Mouse (Mus musculus): ENCODE data around the gene Ctnna3. TPM values are rescaled to one million over a fixed set of nuclear protein-coding genes. Genes with fewer than 3 reads are reported as not detected.

The Ctnna3 gene
- polyA plus RNA-seq, 1 experiment from 2014 or later = 1.7 TPM

GRCm38 (mm10) chr10:64030901-64031300 is 601.0 kb downstream of the Ctnna3 start:
- H3K36me3 ChIP-seq (ENCODE audit: control insufficient read depth, insufficient read depth, low read length) = no peaks in the 10 kb centered on the region
- no peak overlapping the region for H3K4me2 ChIP-seq (ENCODE audit: low read length)
- no peak for DNase-seq (ENCODE audit: low spot score)

DNA sequence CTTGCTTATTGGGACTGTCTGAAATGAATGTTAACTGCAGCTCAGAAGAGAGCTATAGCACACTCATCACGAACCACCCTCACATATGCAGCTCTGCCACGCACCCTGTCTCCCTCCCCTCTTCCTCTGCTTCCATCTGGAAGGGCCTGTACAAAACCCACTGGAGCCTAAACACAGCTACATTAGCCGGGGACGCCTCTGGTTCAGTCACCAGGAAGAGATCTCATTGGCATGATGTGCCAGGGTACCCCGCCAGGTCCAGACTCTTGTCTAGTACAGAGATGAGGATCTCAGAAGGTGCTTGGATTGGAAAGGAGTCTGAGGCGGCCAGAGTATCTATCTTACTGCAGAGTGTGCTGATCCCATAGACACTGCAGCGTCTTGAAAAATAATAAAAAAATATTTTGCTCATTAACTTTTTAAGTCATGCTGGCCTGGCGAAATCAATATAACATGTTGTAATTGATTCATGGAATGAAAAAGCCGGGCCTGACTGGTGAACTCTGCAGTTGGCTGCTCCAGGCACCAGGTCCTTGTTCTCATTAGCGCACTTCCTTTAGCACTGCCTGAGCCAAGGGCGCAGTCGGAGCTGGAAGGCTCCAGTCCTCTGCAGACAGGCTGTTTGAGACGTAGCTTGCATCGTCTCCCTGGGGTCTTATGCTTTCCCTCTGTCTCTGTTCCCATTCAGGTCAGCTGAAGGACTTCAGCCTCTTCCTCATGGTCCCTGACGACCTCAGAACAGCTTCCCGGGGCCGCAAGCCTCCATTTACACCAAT is 610.0 kb downstream of the Ctnna3 start:
- no peak overlapping the region for H3K27ac ChIP-seq (ENCODE audit: low read depth)
- H3K9me3 ChIP-seq (ENCODE audit: control insufficient read depth, low read length) = no peaks in the 10 kb centered on the region
- no peaks in the 10 kb centered on the region for H3K36me3 ChIP-seq (ENCODE audit: control insufficient read depth, insufficient read depth, low read length)
- H3K4me3 ChIP-seq (ENCODE audit: low read depth, low read length) = no peak overlapping the region
- no peak for ATAC-seq (replicated peaks; ENCODE audit: low FRiP score, low TSS enrichment, low read depth)
- 80% methylated on average over 17 of the region's 17 CpGs for WGBS
- H3K4me2 ChIP-seq (ENCODE audit: low read length) = no peak overlapping the region
- H3K4me1 ChIP-seq (replicated peaks; ENCODE audit: control insufficient read depth, insufficient read depth, low read length) = no peaks in the 10 kb centered on the region
- no peak overlapping the region for H3K9ac ChIP-seq (ENCODE audit: low read length)
- H3K27me3 ChIP-seq (replicated peaks; ENCODE audit: control insufficient read depth, insufficient read depth, low read length) = no peaks in the 10 kb centered on the region
- no peak for DNase-seq (ENCODE audit: low spot score)

More at GRCm38 (mm10) chr10:64030901-64031300, 601.0 kb downstream of the Ctnna3 start:
- no peak for ATAC-seq (replicated peaks; ENCODE audit: low FRiP score, low TSS enrichment, low read depth)
- Histone ChIP-seq H3K4me1 (replicated peaks; ENCODE audit: control insufficient read depth, insufficient read depth, low read length) (no peaks in the 10 kb centered on the region), H3K27ac (ENCODE audit: low read depth) (no peak overlapping the region), H3K9me3 (ENCODE audit: control insufficient read depth, low read length) (no peaks in the 10 kb centered on the region), H3K9ac (ENCODE audit: low read length) (no peak overlapping the region), H3K4me3 (ENCODE audit: low read depth, low read length) (no peak overlapping the region), H3K27me3 (replicated peaks; ENCODE audit: control insufficient read depth, insufficient read depth, low read length) (no peaks in the 10 kb centered on the region)

GRCm38 (mm10) chr10:64041218-64041617 is 611.3 kb downstream of the Ctnna3 start:
- no peaks in the 10 kb centered on the region for H3K9me3 ChIP-seq (ENCODE audit: control insufficient read depth, low read length)
- DNase-seq (ENCODE audit: low spot score) (no peak), ATAC-seq (replicated peaks; ENCODE audit: low FRiP score, low TSS enrichment, low read depth) (no peak)
- WGBS = 81% methylated on average over 7 of the region's 7 CpGs
- H3K36me3 ChIP-seq (ENCODE audit: control insufficient read depth, insufficient read depth, low read length) = no peaks in the 10 kb centered on the region
- no peak overlapping the region for H3K4me3 ChIP-seq (ENCODE audit: low read depth, low read length)
- no peak overlapping the region for H3K4me2 ChIP-seq (ENCODE audit: low read length)
- no peak overlapping the region for H3K27ac ChIP-seq (ENCODE audit: low read depth)
- H3K4me1 ChIP-seq (replicated peaks; ENCODE audit: control insufficient read depth, insufficient read depth, low read length) = no peaks in the 10 kb centered on the region
- no peaks in the 10 kb centered on the region for H3K27me3 ChIP-seq (replicated peaks; ENCODE audit: control insufficient read depth, insufficient read depth, low read length)
- H3K9ac ChIP-seq (ENCODE audit: low read length) = no peak overlapping the region

DNA sequence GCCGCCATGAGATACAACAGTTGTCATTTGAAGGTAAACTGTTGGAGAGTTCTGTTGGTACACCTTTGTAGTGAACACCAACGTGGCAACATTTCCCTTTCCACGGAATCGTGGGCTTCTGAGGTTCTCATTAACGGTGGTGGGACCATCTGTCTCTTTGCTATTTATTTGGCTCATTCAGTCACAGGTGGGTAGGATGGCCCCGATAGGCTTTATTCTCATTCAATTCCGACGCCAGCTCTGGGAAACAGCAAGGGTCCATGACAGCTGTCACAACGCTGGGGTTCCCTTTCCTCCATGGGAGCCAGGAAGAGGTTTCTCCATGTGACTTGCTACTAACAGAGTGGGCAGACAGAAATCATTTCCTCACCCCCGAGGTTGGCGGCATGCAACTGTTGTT is 612.0 kb downstream of the Ctnna3 start:
- 83% methylated on average over 11 of the region's 11 CpGs for WGBS
- ATAC-seq (replicated peaks; ENCODE audit: low FRiP score, low TSS enrichment, low read depth) (no peak), DNase-seq (ENCODE audit: low spot score) (no peak)
- no peaks in the 10 kb centered on the region for H3K36me3 ChIP-seq (ENCODE audit: control insufficient read depth, insufficient read depth, low read length)
- H3K27ac ChIP-seq (ENCODE audit: low read depth) = no peak overlapping the region
- H3K4me2 ChIP-seq (ENCODE audit: low read length) = no peak overlapping the region
- H3K4me3 ChIP-seq (ENCODE audit: low read depth, low read length) = no peak overlapping the region
- no peaks in the 10 kb centered on the region for H3K4me1 ChIP-seq (replicated peaks; ENCODE audit: control insufficient read depth, insufficient read depth, low read length)
- H3K27me3 ChIP-seq (replicated peaks; ENCODE audit: control insufficient read depth, insufficient read depth, low read length) = no peaks in the 10 kb centered on the region
- no peak overlapping the region for H3K9ac ChIP-seq (ENCODE audit: low read length)
- H3K9me3 ChIP-seq (ENCODE audit: control insufficient read depth, low read length) = no peaks in the 10 kb centered on the region

DNA sequence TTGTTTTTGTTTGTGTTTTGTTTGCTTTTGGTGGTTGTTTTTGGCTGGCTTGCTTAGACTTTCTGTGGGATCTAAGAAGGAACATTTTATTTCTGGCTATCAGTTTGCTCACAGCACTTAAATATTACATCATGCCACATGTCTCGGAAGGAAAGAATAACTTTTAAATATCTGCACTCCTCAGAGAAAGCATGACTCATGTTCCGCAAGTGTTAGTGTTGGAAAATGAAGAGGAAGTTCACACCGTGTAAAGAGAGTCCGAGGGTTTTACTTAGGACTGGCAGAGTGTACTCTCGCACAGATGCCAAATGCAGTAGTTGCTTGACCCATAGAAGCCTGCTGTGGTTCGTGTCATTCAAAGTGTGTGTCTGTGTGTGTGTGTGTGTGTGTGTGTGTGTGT is 619.3 kb downstream of the Ctnna3 start:
- no peak for ATAC-seq (replicated peaks; ENCODE audit: low FRiP score, low TSS enrichment, low read depth)
- no peak overlapping the region for H3K4me3 ChIP-seq (ENCODE audit: low read depth, low read length)
- H3K27ac ChIP-seq (ENCODE audit: low read depth) = no peak overlapping the region
- H3K27me3 ChIP-seq (replicated peaks; ENCODE audit: control insufficient read depth, insufficient read depth, low read length) = no peaks in the 10 kb centered on the region
- 75% methylated on average over 6 of the region's 6 CpGs for WGBS
- DNase-seq (ENCODE audit: low spot score) = no peak
- no peaks in the 10 kb centered on the region for H3K9me3 ChIP-seq (ENCODE audit: control insufficient read depth, low read length)
- no peak overlapping the region for H3K4me2 ChIP-seq (ENCODE audit: low read length)
- H3K36me3 ChIP-seq (ENCODE audit: control insufficient read depth, insufficient read depth, low read length) = no peaks in the 10 kb centered on the region
- H3K4me1 ChIP-seq (replicated peaks; ENCODE audit: control insufficient read depth, insufficient read depth, low read length) = no peaks in the 10 kb centered on the region
- H3K9ac ChIP-seq (ENCODE audit: low read length) = no peak overlapping the region

- Histone ChIP-seq H3K27ac (ENCODE audit: low read depth) (no peak overlapping the region), H3K36me3 (ENCODE audit: control insufficient read depth, insufficient read depth, low read length) (no peaks in the 10 kb centered on the region), H3K27me3 (replicated peaks; ENCODE audit: control insufficient read depth, insufficient read depth, low read length) (no peaks in the 10 kb centered on the region), H3K4me1 (replicated peaks; ENCODE audit: control insufficient read depth, insufficient read depth, low read length) (no peaks in the 10 kb centered on the region), H3K9me3 (ENCODE audit: control insufficient read depth, low read length) (no peaks in the 10 kb centered on the region), H3K4me3 (ENCODE audit: low read depth, low read length) (no peak overlapping the region), H3K4me2 (ENCODE audit: low read length) (no peak overlapping the region), H3K9ac (ENCODE audit: low read length) (no peak overlapping the region)
- 88% methylated on average over 6 of the region's 6 CpGs for WGBS
- no peak for ATAC-seq (replicated peaks; ENCODE audit: low FRiP score, low TSS enrichment, low read depth)
- DNase-seq (ENCODE audit: low spot score) = no peak
These were observed 620.0 kb downstream of the Ctnna3 start for GRCm38 (mm10) chr10:64049946-64050345.

- Histone ChIP-seq H3K4me3 (ENCODE audit: low read depth, low read length) (no peak overlapping the region), H3K9me3 (ENCODE audit: control insufficient read depth, low read length) (no peaks in the 10 kb centered on the region), H3K4me2 (ENCODE audit: low read length) (no peak overlapping the region), H3K4me1 (replicated peaks; ENCODE audit: control insufficient read depth, insufficient read depth, low read length) (no peaks in the 10 kb centered on the region), H3K36me3 (ENCODE audit: control insufficient read depth, insufficient read depth, low read length) (no peaks in the 10 kb centered on the region), H3K27ac (ENCODE audit: low read depth) (no peak overlapping the region), H3K27me3 (replicated peaks; ENCODE audit: control insufficient read depth, insufficient read depth, low read length) (no peaks in the 10 kb centered on the region), H3K9ac (ENCODE audit: low read length) (no peak overlapping the region)
- WGBS = 59% methylated on average over 9 of the region's 9 CpGs
- ATAC-seq (replicated peaks; ENCODE audit: low FRiP score, low TSS enrichment, low read depth) (no peak), DNase-seq (ENCODE audit: low spot score) (no peak)
These were observed 633.8 kb downstream of the Ctnna3 start for GRCm38 (mm10) chr10:64063704-64064103.

- H3K27ac ChIP-seq (ENCODE audit: low read depth) = no peak overlapping the region
- H3K27me3 ChIP-seq (replicated peaks; ENCODE audit: control insufficient read depth, insufficient read depth, low read length) = no peaks in the 10 kb centered on the region
- WGBS = 36% methylated on average over 5 of the region's 5 CpGs
- H3K4me2 ChIP-seq (ENCODE audit: low read length) = no peak overlapping the region
- H3K4me3 ChIP-seq (ENCODE audit: low read depth, low read length) = no peak overlapping the region
- H3K9ac ChIP-seq (ENCODE audit: low read length) = no peak overlapping the region
- ATAC-seq (replicated peaks; ENCODE audit: low FRiP score, low TSS enrichment, low read depth) (no peak), DNase-seq (ENCODE audit: low spot score) (no peak)
- no peaks in the 10 kb centered on the region for H3K9me3 ChIP-seq (ENCODE audit: control insufficient read depth, low read length)
- peaks cover 5% of the 10 kb centered on the region for H3K4me1 ChIP-seq (replicated peaks; ENCODE audit: control insufficient read depth, insufficient read depth, low read length)
- no peaks in the 10 kb centered on the region for H3K36me3 ChIP-seq (ENCODE audit: control insufficient read depth, insufficient read depth, low read length)
These were observed 646.0 kb downstream of the Ctnna3 start for GRCm38 (mm10) chr10:64075944-64076343.

DNA sequence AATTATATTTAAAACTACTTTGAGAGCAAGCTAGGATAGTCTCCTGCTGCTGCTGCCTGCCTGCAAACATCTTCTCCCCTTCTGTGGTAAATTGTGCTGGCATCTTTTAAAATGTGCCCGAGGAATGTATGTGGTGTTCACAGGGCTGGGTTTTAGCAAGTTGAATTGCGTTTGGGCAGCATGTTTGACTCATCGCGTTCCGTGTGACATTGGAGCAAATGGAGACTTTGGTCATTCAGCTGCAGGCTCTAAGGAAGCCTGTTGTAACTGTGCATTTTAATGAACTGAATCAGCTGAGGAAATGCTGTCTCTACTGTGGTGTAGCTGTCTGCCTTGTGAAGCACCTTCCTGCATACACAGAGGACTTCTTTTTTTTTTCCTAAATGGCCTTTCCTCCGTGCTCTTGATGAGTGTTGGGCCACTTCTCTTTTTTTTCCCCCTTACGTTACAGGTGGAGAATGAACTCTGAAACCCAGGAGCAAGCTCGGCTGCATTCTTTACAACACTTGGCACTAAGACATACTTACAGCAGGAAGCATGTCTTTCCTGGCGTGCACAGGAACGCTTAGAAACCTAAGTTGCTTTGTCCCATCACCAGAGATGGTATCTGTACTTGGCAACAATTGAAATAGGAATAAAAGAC is 646.6 kb downstream of the Ctnna3 start:
- Histone ChIP-seq H3K9me3 (ENCODE audit: control insufficient read depth, low read length) (no peaks in the 10 kb centered on the region), H3K4me1 (replicated peaks; ENCODE audit: control insufficient read depth, insufficient read depth, low read length) (peaks cover 5% of the 10 kb centered on the region), H3K27ac (ENCODE audit: low read depth) (no peak overlapping the region), H3K4me3 (ENCODE audit: low read depth, low read length) (no peak overlapping the region), H3K36me3 (ENCODE audit: control insufficient read depth, insufficient read depth, low read length) (no peaks in the 10 kb centered on the region), H3K9ac (ENCODE audit: low read length) (no peak overlapping the region), H3K27me3 (replicated peaks; ENCODE audit: control insufficient read depth, insufficient read depth, low read length) (no peaks in the 10 kb centered on the region), H3K4me2 (ENCODE audit: low read length) (no peak overlapping the region)
- WGBS = 42% methylated on average over 10 of the region's 10 CpGs
- no peak for DNase-seq (ENCODE audit: low spot score)
- ATAC-seq (replicated peaks; ENCODE audit: low FRiP score, low TSS enrichment, low read depth) = no peak
